Mouse (Mus musculus) ES-E14 (cell line): Measurements from ENCODE around the gene Reep3. TPM values are rescaled to one million over a fixed set of nuclear protein-coding genes. Genes with fewer than 3 reads are reported as not detected.

Source experiments
- DNase-seq: peaks from one replicate; pipeline ENCODE4 v3.0.0-alpha.2; 2013; ENCODE audit warnings: low read depth, low spot score
- H3K27ac ChIP-seq: 2 replicates; pipeline ENCODE4 v1.5.1; 2012; ENCODE audit warnings: low read depth, mild to moderate bottlenecking, low read length, moderate library complexity, mixed read lengths; ENCODE audit not compliant: poor library complexity, insufficient read depth, severe bottlenecking
- H3K36me3 ChIP-seq: 2 replicates; pipeline ENCODE4 v1.6.1; 2012; ENCODE audit warnings: mild to moderate bottlenecking, low read length, moderate library complexity, mixed read lengths; ENCODE audit not compliant: control insufficient read depth, poor library complexity, insufficient read depth, severe bottlenecking
- H3K4me1 ChIP-seq, 2 experiments: fragments of 150-350 bp in 1 of 2; sonication (generic) in 1 of 2; 2 replicates each; pipeline ENCODE4 v1.6.1; 2012; ENCODE audit warnings: low read length in 2 of 2, mild to moderate bottlenecking in 1 of 2, mixed read lengths in 1 of 2; ENCODE audit not compliant: control insufficient read depth in 2 of 2, insufficient read depth in 2 of 2, poor library complexity in 1 of 2
- H3K4me3 ChIP-seq, 2 experiments: fragments of 150-350 bp in 1 of 2; sonication (generic) in 1 of 2; 2 replicates each; pipeline ENCODE4 v1.5.1; 2012; ENCODE audit warnings: low read length in 2 of 2, low read depth in 1 of 2, mild to moderate bottlenecking in 1 of 2, mixed read lengths in 1 of 2; ENCODE audit not compliant: insufficient read depth in 1 of 2, poor library complexity in 1 of 2, severe bottlenecking in 1 of 2
- H3K9ac ChIP-seq: 2 replicates; pipeline ENCODE4 v1.6.1; 2012; ENCODE audit warnings: low read depth, mild to moderate bottlenecking, low read length, mixed read lengths; ENCODE audit not compliant: poor library complexity, insufficient read depth, severe bottlenecking
- H3K9me3 ChIP-seq: fragments of 150-350 bp; sonication (generic); 2 replicates; pipeline ENCODE4 v1.6.1; 2012; ENCODE audit warnings: low read depth, mild to moderate bottlenecking, low read length; ENCODE audit not compliant: control insufficient read depth, insufficient read depth
- CHD2 ChIP-seq: IDR thresholded peaks from 2 replicates; pipeline ENCODE4 v1.6.1; 2014; ENCODE audit warnings: mild to moderate bottlenecking, low read depth, low read length, inconsistent platforms
- HCFC1 ChIP-seq: IDR thresholded peaks from 2 replicates; pipeline ENCODE4 v1.6.1; 2012; ENCODE audit warnings: low read length, inconsistent platforms, borderline replicate concordance; ENCODE audit not compliant: insufficient read depth
- MAFK ChIP-seq: IDR thresholded peaks from 2 replicates; pipeline ENCODE4 v1.6.1; 2014; ENCODE audit warnings: mild to moderate bottlenecking, low read depth, low read length, inconsistent platforms; ENCODE audit not compliant: insufficient read depth
- ZC3H11A ChIP-seq: IDR thresholded peaks from 2 replicates; pipeline ENCODE4 v1.6.1; 2012; ENCODE audit warnings: low read depth, mild to moderate bottlenecking, inconsistent platforms, low read length, borderline replicate concordance
- ZNF384 ChIP-seq: IDR thresholded peaks from 2 replicates; pipeline ENCODE4 v1.6.1; 2012; ENCODE audit warnings: low read depth, low read length, inconsistent platforms
- in situ Hi-C, 2 experiments: fragments of 600-800 bp; cut with MboI; formaldehyde crosslinking; loops; one replicate each; pipeline ENCODE4 v1.15.1; 2025; ENCODE audit warnings: low sequenced_read_pairs in 2 of 2, inconsistent platforms in 1 of 2; ENCODE audit not compliant: unreplicated experiment in 2 of 2
- total RNA-seq: library from RNA; depleted of rRNA; stranded (reverse); fragments of 300-350 nt; gene quantifications from 2 replicates; pipeline ENCODE4 v1.2.3, GENCODE M21; 2012

Gene Reep3
- total RNA-seq, 1 experiment: 18.2 TPM

DNA sequence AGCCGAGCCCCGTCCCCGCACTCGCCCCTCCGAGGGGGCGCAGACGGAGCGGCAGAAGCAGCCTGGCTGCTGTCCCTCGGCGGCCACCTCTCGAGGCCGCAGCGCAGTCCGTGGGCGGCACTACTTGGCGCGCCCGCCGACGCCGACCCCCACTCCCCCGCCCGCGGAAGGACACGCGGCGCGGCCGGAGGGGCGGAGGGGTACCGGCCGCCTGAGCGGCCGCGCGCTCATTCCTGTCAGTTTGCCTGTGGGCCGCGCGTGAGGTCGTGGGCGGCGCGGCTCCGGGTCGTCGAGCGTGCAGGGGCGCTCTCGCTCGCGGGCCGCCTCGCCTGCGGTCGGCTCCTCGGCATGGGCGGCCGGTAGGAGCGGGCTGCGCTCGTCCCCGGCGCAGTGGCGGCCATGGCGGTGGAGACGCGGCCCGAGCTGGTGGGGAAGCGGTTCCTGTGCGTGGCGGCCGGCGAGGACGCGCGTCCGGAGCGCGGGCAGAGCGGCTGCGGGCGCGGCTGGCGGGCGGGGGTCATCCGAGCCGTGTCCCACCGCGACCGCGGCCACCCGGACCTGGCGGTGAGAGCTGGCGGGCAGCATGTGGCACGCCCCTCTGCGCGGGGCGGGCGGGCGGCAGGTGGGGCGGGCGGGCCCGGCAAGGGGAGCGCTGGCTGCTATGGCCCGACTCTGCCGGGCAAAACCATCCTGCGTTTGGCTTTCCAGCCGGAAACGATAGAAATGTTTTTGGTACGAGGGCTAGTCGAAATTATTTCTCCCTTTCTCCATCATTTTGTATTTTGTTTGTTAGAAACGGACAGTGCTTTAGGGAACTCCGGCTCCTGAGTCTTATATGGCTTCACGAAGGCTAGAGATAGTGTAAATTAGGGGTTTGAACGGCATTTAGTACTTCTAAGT lies 30.4 kb upstream of the Reep3 start:
- H3K9me3 ChIP-seq: no peaks in the 10 kb centered on the region
- peaks cover 7 to 9% of the 10 kb centered on the region in 2 experiments for H3K4me1 ChIP-seq
- peak overlapping the region; percentile 69 for H3K9ac ChIP-seq
- H3K4me3 ChIP-seq: peak overlapping the region; percentile 70 to 82
- in situ Hi-C loops: no loop called here
- peaks cover 2% of the 10 kb centered on the region for H3K36me3 ChIP-seq
- no peak for DNase-seq
- H3K27ac ChIP-seq: no peak overlapping the region
- TF ChIP-seq ZNF384 (no peak), MAFK (no peak), CHD2 (no peak), HCFC1 (no peak), ZC3H11A (no peak)

- H3K4me1 ChIP-seq: peaks cover 9 to 11% of the 10 kb centered on the region in 2 experiments
- H3K9me3 ChIP-seq: no peaks in the 10 kb centered on the region
- H3K9ac ChIP-seq: peak overlapping the region; percentile 69
- H3K36me3 ChIP-seq: peaks cover 5% of the 10 kb centered on the region
- peak overlapping the region; percentile 70 to 82 for H3K4me3 ChIP-seq
- peak; percentile 49 for DNase-seq
- in situ Hi-C loops: no loop called here
- H3K27ac ChIP-seq: no peak overlapping the region
- no peak for TF ChIP-seq HCFC1
- no peak for TF ChIP-seq ZC3H11A
- no peak for TF ChIP-seq MAFK
- TF ChIP-seq ZNF384: no peak
- TF ChIP-seq CHD2: peak; percentile 37; the same call in 1 of the 2 replicates
Observed at GRCm38 (mm10) chr10:67126061-67126858, 29.5 kb upstream of the Reep3 start.

GRCm38 (mm10) chr10:67124156-67124555 lies 27.4 kb upstream of the Reep3 start:
- no peak overlapping the region for H3K27ac ChIP-seq
- H3K9ac ChIP-seq: no peak overlapping the region
- no peak overlapping the region for H3K4me3 ChIP-seq
- H3K36me3 ChIP-seq: peaks cover 5% of the 10 kb centered on the region
- DNase-seq: no peak
- TF ChIP-seq HCFC1 (no peak), MAFK (no peak), ZC3H11A (no peak), ZNF384 (no peak), CHD2 (no peak)
- peaks cover 14 to 15% of the 10 kb centered on the region in 2 experiments for H3K4me1 ChIP-seq
- no peaks in the 10 kb centered on the region for H3K9me3 ChIP-seq
- in situ Hi-C loops: no loop called here

DNA sequence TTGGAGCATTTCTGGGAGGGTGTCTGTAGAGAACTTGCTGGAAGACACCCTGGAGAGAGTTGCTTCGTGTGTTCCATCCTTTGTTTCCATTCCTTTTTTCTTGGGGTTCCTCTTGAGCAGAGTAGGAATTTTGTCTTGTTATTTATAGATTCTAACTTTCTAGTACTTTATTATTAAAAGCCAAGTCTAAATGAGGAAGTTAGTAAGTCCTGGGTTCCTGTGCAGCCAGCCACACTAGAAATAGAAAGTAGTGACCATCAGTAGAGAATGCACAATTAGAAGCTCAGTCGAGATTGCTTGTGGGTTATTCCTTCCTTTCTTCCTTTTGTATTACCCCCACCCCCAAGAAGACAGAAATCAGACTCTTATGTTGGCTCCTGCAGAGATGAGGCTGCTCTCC lies 27.0 kb upstream of the Reep3 start:
- TF ChIP-seq HCFC1: no peak
- TF ChIP-seq ZC3H11A: no peak
- TF ChIP-seq ZNF384: no peak
- TF ChIP-seq MAFK: no peak
- no peak for TF ChIP-seq CHD2
- in situ Hi-C loops: no loop called here
- H3K27ac ChIP-seq: no peak overlapping the region
- H3K4me3 ChIP-seq: no peak overlapping the region
- no peak for DNase-seq
- H3K36me3 ChIP-seq: peaks cover 5% of the 10 kb centered on the region; the same call in 1 of the 2 replicates
- H3K9me3 ChIP-seq: no peaks in the 10 kb centered on the region
- H3K9ac ChIP-seq: no peak overlapping the region
- H3K4me1 ChIP-seq: peaks cover 14 to 15% of the 10 kb centered on the region in 2 experiments
